Mouse (Mus musculus) bone marrow, adult 2 months (tissue): ENCODE results near the gene Coasy.

Experiments
- CTCF ChIP-seq: fragments of 200-500 bp; IDR thresholded peaks from 2 replicates; pipeline ENCODE4 v1.5.1; 2011; ENCODE audit warnings: low read length, control low read depth; ENCODE audit not compliant: control insufficient read depth, insufficient read depth
- POLR2A ChIP-seq: fragments of 200-500 bp; IDR thresholded peaks from 2 replicates; pipeline ENCODE4 v1.6.1; 2011; ENCODE audit warnings: low read depth, mild to moderate bottlenecking, control low read depth, low read length, borderline replicate concordance; ENCODE audit not compliant: control insufficient read depth

DNA sequence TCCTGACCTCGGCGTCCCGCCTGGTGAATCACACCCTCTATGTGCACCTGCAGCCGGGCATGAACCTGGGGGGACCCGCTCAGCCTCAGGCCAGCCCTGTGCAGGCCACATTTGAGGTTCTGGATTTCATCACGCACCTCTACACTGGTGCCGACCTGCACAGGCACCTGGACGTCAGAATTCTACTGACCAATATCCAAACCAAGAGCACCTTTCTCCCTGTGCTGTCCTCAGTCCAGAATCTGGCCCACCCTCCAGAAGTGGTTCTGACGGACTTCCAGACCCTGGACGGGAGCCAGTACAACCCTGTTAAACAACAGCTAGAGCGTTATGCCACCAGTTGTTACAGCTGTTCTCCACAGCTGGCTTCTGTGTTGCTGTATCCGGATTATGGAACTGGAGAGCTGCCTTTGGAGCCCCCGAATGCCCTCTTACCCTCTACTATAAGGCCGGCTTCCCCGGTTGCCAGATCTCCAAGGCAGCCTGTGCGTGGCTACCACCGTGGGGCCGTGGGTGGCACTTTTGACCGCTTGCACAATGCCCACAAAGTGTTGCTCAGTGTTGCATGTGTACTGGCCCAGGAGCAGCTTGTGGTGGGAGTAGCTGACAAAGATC, 825 bp downstream of the Coasy start:
- TF ChIP-seq CTCF (no peak), POLR2A (no peak)
